Mouse (Mus musculus) megakaryocyte, embryonic 14.5 days (primary cell): Measurements from ENCODE around the gene Tbcd.

ENCODE experiments used
- FLI1 ChIP-seq: IDR thresholded peaks from 2 replicates; pipeline ENCODE4 v1.6.1; 2012; ENCODE audit warnings: low read length, inconsistent platforms, mixed read lengths
- GATA1 ChIP-seq: IDR thresholded peaks from 3 replicates; pipeline ENCODE4 v1.6.1; 2012; ENCODE audit warnings: mixed read lengths, low read length, inconsistent platforms, borderline replicate concordance

DNA sequence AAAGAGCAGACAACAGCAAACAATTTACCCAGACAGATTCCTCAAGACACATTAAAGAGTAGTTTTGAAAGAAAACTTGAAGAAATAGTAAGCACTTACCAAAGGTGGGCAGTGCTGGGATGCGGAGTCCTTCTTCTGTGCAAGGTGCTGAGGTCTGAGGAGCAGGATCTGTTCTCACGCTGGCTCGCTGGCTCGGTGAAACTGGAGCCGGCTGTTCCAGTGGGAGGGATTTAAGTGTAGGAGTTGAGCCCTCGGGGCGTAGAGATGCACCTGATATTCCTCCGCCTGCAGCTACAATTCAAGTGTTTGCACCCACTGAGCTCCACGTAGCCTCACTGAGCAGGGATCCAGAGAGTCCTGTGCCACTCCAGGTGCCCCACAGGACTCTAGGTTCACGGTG, 67.4 kb downstream of the Tbcd start, which contains the start of gene Zfp750:
- no peak for TF ChIP-seq GATA1
- no peak for TF ChIP-seq FLI1
